Mouse (Mus musculus) E14TG2a.4 (cell line): ENCODE results near the gene Glb1.

Experiments
- CTCF ChIP-seq: conservative IDR thresholded peaks from 2 replicates; pipeline ENCODE4 v1.5.1; 2014; ENCODE audit warnings: low read length
- NANOG ChIP-seq: IDR thresholded peaks from 2 replicates; pipeline ENCODE4 v1.6.1; 2014; ENCODE audit warnings: borderline replicate concordance, low read length, mixed read lengths
- POU5F1 ChIP-seq: IDR thresholded peaks from 2 replicates; pipeline ENCODE4 v1.6.1; 2014; ENCODE audit warnings: low read length, borderline replicate concordance

DNA sequence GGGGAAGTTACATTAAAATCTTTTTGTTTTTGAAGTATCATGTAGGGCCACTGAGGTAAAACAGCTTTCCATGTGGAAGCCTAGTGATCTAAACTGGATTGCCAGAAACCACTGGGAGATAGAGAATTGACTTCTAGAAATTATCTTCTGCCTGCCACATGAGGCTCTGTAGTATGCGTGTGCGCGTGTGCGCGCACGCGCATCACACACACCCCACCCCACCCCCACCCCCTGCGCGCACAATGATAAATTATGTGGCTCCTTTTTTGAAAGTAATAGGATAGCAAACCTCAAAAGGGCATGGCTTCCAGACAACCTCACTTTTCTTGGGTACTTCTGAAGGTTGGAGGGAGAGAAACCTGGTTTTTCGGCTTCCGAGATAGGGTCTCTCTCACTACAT is 101.0 kb downstream of the Glb1 start:
- TF ChIP-seq CTCF = no peak
- no peak for TF ChIP-seq POU5F1
- TF ChIP-seq NANOG = no peak
